Comparison of ENCODE assay signal across 17 mouse cellular contexts in the genomic region with DNA sequence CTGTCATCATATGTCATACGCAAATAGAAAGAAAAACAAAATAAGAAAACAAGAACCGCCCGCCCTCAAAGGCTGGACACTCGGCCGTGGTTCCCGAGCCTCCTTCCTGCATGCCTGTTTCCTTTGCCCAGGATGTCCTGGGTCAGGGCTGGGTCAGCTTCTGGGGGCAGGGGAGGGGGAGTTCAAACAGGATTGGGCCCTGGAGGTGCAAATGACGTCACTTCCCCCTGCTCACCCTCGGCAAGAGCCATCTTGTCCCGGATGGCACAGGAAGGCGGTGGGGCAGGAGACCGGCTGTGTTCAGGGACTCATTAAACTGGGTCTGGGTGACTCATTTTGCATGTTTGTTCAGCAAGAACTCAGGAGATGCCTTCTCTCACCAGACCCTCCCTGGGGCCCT. TPM values are rescaled to one million over a fixed set of nuclear protein-coding genes. Genes with fewer than 3 reads are reported as not detected.
DNase-seq lines count a peak whose midpoint lies in the region; ATAC-seq lines count a peak whose summit lies in the region.
"Had no signal": no experiment of that assay in that cellular context is flagged by ENCODE, and none has a peak within 500 bp of the region (broad histone marks: within the 10 kb centered on the region; RNA-seq: fewer than 3 reads in every experiment).

No protein-coding gene starts in this region.

- peak overlapping the region; percentile 38; the same call in 1 of the 2 replicates for H3K27ac ChIP-seq in stomach, embryonic 16.5 days (ENCODE audit: low read length)
- H3K27ac ChIP-seq: liver, embryonic 15.5 days; neural tube, embryonic 13.5 days had no signal

- H3K4me1 ChIP-seq in stomach, embryonic 16.5 days (ENCODE audit: control insufficient read depth, insufficient read depth, low read length): no peaks in the 10 kb centered on the region

- 0 out of 2 replicates have a peak, but pooled peaks have one; percentile 15 for ATAC-seq in stomach, embryonic 16.5 days (ENCODE audit: insufficient read depth, low FRiP score)
- ATAC-seq: forebrain, embryonic 14.5 days had no signal

- no peaks in the 10 kb centered on the region for H3K9me3 ChIP-seq in stomach, embryonic 16.5 days (replicated peaks; ENCODE audit: control insufficient read depth, low read length)
- H3K9me3 ChIP-seq: liver, embryonic 15.5 days; neural tube, embryonic 13.5 days had no signal

- H3K4me3 ChIP-seq in stomach, embryonic 16.5 days (replicated peaks; ENCODE audit: low read length): no peak overlapping the region
- H3K4me3 ChIP-seq: liver, embryonic 15.5 days; neural tube, embryonic 13.5 days had no signal

- no peaks in the 10 kb centered on the region for H3K36me3 ChIP-seq in stomach, embryonic 16.5 days (ENCODE audit: control insufficient read depth, insufficient read depth, low read length)
- H3K36me3 ChIP-seq: liver, embryonic 15.5 days; neural tube, embryonic 13.5 days had no signal

- no peak overlapping the region for H3K9ac ChIP-seq in stomach, embryonic 16.5 days (ENCODE audit: low read length)
- H3K9ac ChIP-seq: liver, embryonic 15.5 days; neural tube, embryonic 13.5 days had no signal

- H3K4me2 ChIP-seq in stomach, embryonic 16.5 days (ENCODE audit: low read depth, low read length): no peak overlapping the region
- H3K4me2 ChIP-seq: liver, embryonic 15.5 days; neural tube, embryonic 13.5 days had no signal

- H3K27me3 ChIP-seq in stomach, embryonic 16.5 days (ENCODE audit: control insufficient read depth, insufficient read depth, low read length): no peaks in the 10 kb centered on the region
- H3K27me3 ChIP-seq: liver, embryonic 15.5 days; neural tube, embryonic 13.5 days had no signal

- DNase-seq in embryo, embryonic 10 days (ENCODE audit: low spot score): peak; percentile 24
- DNase-seq in embryo, embryonic 10.5 days (ENCODE audit: low spot score): no peak
- peak; percentile 34 for DNase-seq in urinary bladder, adult 2 months (ENCODE audit: low spot score)
- no peak for DNase-seq in urinary bladder, postnatal 25 days (ENCODE audit: low spot score)
- peak; percentile 42 to 75 for DNase-seq in kidney, postnatal 25 days
- DNase-seq in testis, postnatal 10 days (ENCODE audit: low spot score): no peak
- DNase-seq in right cerebral cortex, adult 18-20 months: no peak
- DNase-seq: cerebellum, adult 2 months; gastrocnemius, postnatal 36 days; heart, postnatal 10 days; midbrain, embryonic 14.5 days; retina, postnatal 1 day; thymus, postnatal 36 days had no signal

- WGBS in stomach, embryonic 16.5 days: 57% methylated on average over 11 of the region's 11 CpGs

RNA-seq across cellular contexts. Expression of a gene that starts 11.8 kb away (rescaled TPM):
- 34.5 and 35.1 TPM in 2 replicates for polyA plus RNA-seq in urinary bladder, adult 2 months (2012; rRNA removed)
- polyA plus RNA-seq in stomach, embryonic 16.5 days (2015; fragmentation: Nextera tagmentation; extraction: Ambion mirVana): 49.5 and 51.3 TPM in 2 replicates

Comparison
In these comparisons a context has a peak if more than half of its experiments do, and no peak if none do; other contexts are left out.
1. DNase-seq: peak in embryo, embryonic 10 days (single experiment), urinary bladder, adult 2 months (single experiment) and kidney, postnatal 25 days (2 of 2); none in embryo, embryonic 10.5 days (single experiment), urinary bladder, postnatal 25 days (single experiment), testis, postnatal 10 days (single experiment) and right cerebral cortex, adult 18-20 months (single experiment).